Mouse (Mus musculus): ENCODE measurements around the gene Plppr5. TPM values are rescaled to one million over a fixed set of nuclear protein-coding genes. Genes with fewer than 3 reads are reported as not detected.

Plppr5 gene
- not detected for total RNA-seq (2018; cell fraction: chromatin; rRNA removed)
- total RNA-seq (2018; cell fraction: cytosol; rRNA removed), result not detected
- total RNA-seq (2018; cell fraction: nucleus; rRNA removed), result not detected
- not detected in 3 replicates for polyA plus RNA-seq (2018)

DNA sequence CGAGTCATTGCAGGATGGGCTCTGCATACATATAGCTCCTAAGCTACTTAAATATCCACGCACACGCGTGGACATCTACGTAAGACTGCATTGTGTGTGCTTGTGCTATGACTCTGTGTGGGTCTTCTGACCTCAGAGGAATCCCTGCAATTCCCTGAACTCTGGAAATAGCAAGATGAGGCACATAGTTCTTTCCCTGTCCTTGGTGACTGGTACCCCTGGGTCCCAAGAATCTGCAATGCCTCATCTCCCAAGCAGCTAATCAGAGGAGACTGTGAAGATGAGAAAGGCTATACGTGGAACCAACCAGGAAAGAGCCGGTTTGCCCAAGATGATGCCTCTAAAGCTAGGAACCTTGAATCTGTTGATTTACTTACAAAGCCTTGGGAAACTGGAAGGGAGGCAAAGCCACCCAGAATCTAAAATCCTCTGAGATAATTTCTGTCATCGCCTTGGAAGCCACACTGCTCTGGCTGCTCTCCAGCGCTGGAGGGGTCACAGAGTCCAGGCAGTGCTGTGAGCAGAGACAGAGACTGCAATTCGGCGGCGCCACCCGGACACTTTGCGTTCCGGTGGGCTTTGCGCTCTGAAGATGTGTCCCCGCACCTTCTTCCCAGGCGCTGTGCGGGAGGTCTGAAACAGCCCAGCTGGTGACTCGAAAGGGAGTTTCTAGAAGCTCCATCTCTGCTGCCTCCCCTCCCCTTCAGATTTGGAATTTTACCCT, at the start of gene Plppr5:
Plppr5 (plus strand) TSS at position 308 of the 724 bp plus-strand sequence.
- no peaks in the 10 kb centered on the region for H3K79me2 ChIP-seq (ENCODE audit: inconsistent target)
- 25% methylated on average over 20 of the region's 20 CpGs for WGBS (ENCODE audit: missing documents)
- no peaks in the 10 kb centered on the region for H3K36me3 ChIP-seq (ENCODE audit: inconsistent target)
- H3K27ac ChIP-seq, result no peak within 1 kb of the TSS
- H3K4me3 ChIP-seq (ENCODE audit: inconsistent target), result no peak within 1 kb of the TSS

DNA sequence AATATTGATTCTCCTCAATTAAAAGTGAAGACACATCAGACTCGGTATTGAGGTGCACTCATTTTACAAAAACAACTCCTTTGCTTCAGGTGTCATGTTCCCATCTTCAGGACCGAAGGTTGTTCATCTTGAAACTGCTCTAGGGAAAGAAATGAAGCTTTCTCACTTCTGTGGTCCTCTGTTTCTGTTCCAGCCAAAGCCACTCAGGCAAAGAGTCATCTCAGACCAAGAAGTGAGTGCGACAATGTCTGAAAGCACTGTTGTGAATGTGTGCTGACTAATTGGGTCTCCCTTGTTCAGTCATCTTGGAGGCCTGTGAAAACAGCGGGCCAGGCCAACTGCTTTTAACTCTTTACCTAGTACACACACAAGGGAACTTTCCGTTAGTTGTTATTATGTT, 24.7 kb upstream of the Plppr5 start:
- H3K36me3 ChIP-seq (ENCODE audit: inconsistent target), result no peaks in the 10 kb centered on the region
- WGBS (ENCODE audit: missing documents), result 84% methylated on average over 5 of the region's 5 CpGs
- no peak overlapping the region for H3K4me3 ChIP-seq (ENCODE audit: inconsistent target)
- H3K27ac ChIP-seq, result no peak overlapping the region
- H3K79me2 ChIP-seq (ENCODE audit: inconsistent target), result no peaks in the 10 kb centered on the region

DNA sequence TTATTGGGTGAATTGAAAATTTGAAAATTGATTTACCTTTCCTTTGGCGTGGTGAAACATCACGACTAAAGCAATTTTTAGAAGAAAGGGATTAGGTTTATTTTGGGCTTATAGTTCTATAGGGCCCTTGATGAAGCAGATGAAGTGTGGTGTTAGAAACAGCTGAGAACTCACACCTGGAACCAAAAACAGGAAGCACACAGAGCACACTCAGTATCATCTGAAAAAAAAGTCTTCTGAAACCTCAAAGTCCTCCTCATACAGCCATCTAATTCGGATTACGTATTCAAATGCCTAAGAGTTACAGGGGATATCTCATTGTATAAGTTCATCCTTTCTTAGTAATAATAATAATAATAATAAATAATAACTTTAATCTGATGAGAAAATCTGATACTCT, 24.1 kb upstream of the Plppr5 start:
- no peak overlapping the region for H3K4me3 ChIP-seq (ENCODE audit: inconsistent target)
- no peaks in the 10 kb centered on the region for H3K79me2 ChIP-seq (ENCODE audit: inconsistent target)
- H3K36me3 ChIP-seq (ENCODE audit: inconsistent target), result no peaks in the 10 kb centered on the region
- WGBS (ENCODE audit: missing documents), result 89% methylated on average over 4 of the region's 4 CpGs
- no peak overlapping the region for H3K27ac ChIP-seq

DNA sequence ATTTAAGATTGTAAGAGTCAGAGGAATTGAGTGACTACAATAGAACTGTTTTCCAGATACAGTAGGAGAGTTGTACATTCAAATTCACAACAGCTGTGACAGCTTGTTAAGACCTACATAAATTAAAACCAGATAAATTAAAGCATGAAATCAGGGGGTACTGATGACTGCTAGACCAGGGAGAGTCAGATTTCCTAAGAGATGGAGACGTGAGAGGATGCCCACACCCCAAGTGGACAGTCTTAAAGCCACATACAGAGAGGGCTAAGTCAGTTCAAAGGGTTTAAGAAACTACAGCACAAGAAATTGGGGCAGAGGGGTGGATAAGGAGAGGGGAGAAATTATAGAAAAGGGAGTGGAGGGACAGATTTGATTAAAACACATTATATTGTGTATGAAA, 17.7 kb upstream of the Plppr5 start:
- Histone ChIP-seq H3K36me3 (ENCODE audit: inconsistent target) (no peaks in the 10 kb centered on the region), H3K27ac (no peak overlapping the region), H3K4me3 (ENCODE audit: inconsistent target) (no peak overlapping the region), H3K79me2 (ENCODE audit: inconsistent target) (no peaks in the 10 kb centered on the region)
- WGBS (ENCODE audit: missing documents), result 71% methylated on average over 1 of the region's 1 CpGs

- Histone ChIP-seq H3K4me3 (ENCODE audit: inconsistent target) (no peak overlapping the region), H3K79me2 (ENCODE audit: inconsistent target) (no peaks in the 10 kb centered on the region), H3K27ac (no peak overlapping the region), H3K36me3 (ENCODE audit: inconsistent target) (no peaks in the 10 kb centered on the region)
- 4% methylated on average over 71 of the region's 74 CpGs for WGBS (ENCODE audit: missing documents)
Measured at GRCm38 (mm10) chr3:117575253-117575927, 754 bp downstream of the Plppr5 start.

GRCm38 (mm10) chr3:117575928-117576254, 1.3 kb downstream of the Plppr5 start:
- Histone ChIP-seq H3K36me3 (ENCODE audit: inconsistent target) (no peaks in the 10 kb centered on the region), H3K79me2 (ENCODE audit: inconsistent target) (no peaks in the 10 kb centered on the region), H3K4me3 (ENCODE audit: inconsistent target) (no peak overlapping the region), H3K27ac (no peak overlapping the region)
- WGBS (ENCODE audit: missing documents), result 18% methylated on average over 3 of the region's 3 CpGs

DNA sequence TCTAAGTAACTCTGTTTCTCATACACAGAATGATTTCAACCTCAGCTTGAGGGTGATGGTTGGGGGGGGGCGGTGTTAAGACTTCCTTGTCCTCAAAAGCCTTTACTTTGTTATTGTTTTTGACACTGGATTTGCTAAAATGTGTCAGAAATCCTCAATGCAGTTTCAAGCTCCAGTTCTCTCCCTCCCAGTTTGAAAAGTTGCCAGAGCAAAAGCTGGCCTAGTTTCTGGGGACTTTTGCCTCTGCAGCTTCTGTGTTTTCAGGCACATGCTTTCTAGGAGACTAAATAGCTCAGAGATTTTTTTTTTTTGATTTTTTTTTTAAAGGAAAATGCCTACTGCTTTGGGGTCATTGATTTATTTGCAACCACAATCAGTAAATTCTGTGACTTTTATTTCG, 2.7 kb downstream of the Plppr5 start:
- H3K4me3 ChIP-seq (ENCODE audit: inconsistent target), result no peak overlapping the region
- H3K27ac ChIP-seq, result no peak overlapping the region
- no peaks in the 10 kb centered on the region for H3K79me2 ChIP-seq (ENCODE audit: inconsistent target)
- 97% methylated on average over 2 of the region's 2 CpGs for WGBS (ENCODE audit: missing documents)
- H3K36me3 ChIP-seq (ENCODE audit: inconsistent target), result no peaks in the 10 kb centered on the region

DNA sequence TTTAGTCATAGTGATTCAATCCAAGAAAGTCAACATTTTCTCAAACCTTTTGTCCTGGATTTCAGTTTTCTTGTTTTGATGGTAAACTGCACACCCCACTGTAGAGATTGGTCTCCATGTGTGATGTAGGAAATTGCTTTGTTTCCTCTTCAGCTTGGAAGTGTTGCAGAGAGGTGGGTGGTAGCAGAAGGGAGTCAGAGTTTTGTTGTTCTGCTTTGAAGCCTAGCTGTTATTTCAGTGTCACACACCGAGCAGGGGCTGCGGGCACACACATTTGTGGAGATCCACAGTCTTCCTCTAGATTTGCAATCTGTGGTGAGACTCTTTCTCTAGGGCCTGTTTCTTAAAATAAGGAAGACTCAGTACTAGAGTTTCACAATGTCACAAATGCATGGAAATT, 8.0 kb downstream of the Plppr5 start:
- no peaks in the 10 kb centered on the region for H3K36me3 ChIP-seq (ENCODE audit: inconsistent target)
- H3K4me3 ChIP-seq (ENCODE audit: inconsistent target), result no peak overlapping the region
- H3K79me2 ChIP-seq (ENCODE audit: inconsistent target), result no peaks in the 10 kb centered on the region
- no peak overlapping the region for H3K27ac ChIP-seq
- WGBS (ENCODE audit: missing documents), result 89% methylated on average over 2 of the region's 2 CpGs

GRCm38 (mm10) chr3:117602404-117602803, 27.8 kb downstream of the Plppr5 start:
- H3K36me3 ChIP-seq (ENCODE audit: inconsistent target), result no peaks in the 10 kb centered on the region
- no peak overlapping the region for H3K27ac ChIP-seq
- 50% methylated on average over 1 of the region's 1 CpGs for WGBS (ENCODE audit: missing documents)
- H3K4me3 ChIP-seq (ENCODE audit: inconsistent target), result no peak overlapping the region
- H3K79me2 ChIP-seq (ENCODE audit: inconsistent target), result no peaks in the 10 kb centered on the region

GRCm38 (mm10) chr3:117603458-117603857, 28.8 kb downstream of the Plppr5 start:
- 75% methylated on average over 2 of the region's 2 CpGs for WGBS (ENCODE audit: missing documents)
- H3K36me3 ChIP-seq (ENCODE audit: inconsistent target), result no peaks in the 10 kb centered on the region

GRCm38 (mm10) chr3:117606383-117606782, 31.7 kb downstream of the Plppr5 start:
- no peaks in the 10 kb centered on the region for H3K79me2 ChIP-seq (ENCODE audit: inconsistent target)
- H3K4me3 ChIP-seq (ENCODE audit: inconsistent target), result no peak overlapping the region
- no peaks in the 10 kb centered on the region for H3K36me3 ChIP-seq (ENCODE audit: inconsistent target)
- no peak overlapping the region for H3K27ac ChIP-seq

More at GRCm38 (mm10) chr3:117603458-117603857, 28.8 kb downstream of the Plppr5 start:
- Histone ChIP-seq H3K27ac (no peak overlapping the region), H3K4me3 (ENCODE audit: inconsistent target) (no peak overlapping the region), H3K79me2 (ENCODE audit: inconsistent target) (no peaks in the 10 kb centered on the region)

GRCm38 (mm10) chr3:117611453-117611852, 36.8 kb downstream of the Plppr5 start:
- Histone ChIP-seq H3K4me3 (ENCODE audit: inconsistent target) (no peak overlapping the region), H3K79me2 (ENCODE audit: inconsistent target) (no peaks in the 10 kb centered on the region), H3K36me3 (ENCODE audit: inconsistent target) (no peaks in the 10 kb centered on the region), H3K27ac (no peak overlapping the region)
- 85% methylated on average over 5 of the region's 5 CpGs for WGBS (ENCODE audit: missing documents)

DNA sequence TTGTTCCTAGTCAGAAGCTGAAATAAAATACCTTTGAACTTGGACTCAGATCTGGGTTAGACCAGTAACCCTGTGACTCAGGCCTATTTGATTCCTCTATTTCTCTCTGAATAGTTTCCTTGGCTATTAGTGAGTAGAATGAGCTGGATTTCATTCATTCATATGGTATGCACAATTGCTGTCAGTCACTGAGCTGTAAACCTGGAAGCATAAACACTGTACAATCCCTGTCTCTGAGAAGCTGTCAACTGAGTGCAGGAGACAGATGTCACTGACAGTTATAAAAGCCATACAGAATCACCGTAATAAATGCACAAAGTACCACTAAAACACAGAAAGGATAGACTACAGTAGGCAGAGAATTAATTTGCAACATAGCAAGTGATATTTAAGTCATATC, 40.2 kb downstream of the Plppr5 start:
- Histone ChIP-seq H3K79me2 (ENCODE audit: inconsistent target) (no peaks in the 10 kb centered on the region), H3K36me3 (ENCODE audit: inconsistent target) (no peaks in the 10 kb centered on the region), H3K4me3 (ENCODE audit: inconsistent target) (no peak overlapping the region), H3K27ac (no peak overlapping the region)
- 76% methylated on average over 1 of the region's 1 CpGs for WGBS (ENCODE audit: missing documents)

DNA sequence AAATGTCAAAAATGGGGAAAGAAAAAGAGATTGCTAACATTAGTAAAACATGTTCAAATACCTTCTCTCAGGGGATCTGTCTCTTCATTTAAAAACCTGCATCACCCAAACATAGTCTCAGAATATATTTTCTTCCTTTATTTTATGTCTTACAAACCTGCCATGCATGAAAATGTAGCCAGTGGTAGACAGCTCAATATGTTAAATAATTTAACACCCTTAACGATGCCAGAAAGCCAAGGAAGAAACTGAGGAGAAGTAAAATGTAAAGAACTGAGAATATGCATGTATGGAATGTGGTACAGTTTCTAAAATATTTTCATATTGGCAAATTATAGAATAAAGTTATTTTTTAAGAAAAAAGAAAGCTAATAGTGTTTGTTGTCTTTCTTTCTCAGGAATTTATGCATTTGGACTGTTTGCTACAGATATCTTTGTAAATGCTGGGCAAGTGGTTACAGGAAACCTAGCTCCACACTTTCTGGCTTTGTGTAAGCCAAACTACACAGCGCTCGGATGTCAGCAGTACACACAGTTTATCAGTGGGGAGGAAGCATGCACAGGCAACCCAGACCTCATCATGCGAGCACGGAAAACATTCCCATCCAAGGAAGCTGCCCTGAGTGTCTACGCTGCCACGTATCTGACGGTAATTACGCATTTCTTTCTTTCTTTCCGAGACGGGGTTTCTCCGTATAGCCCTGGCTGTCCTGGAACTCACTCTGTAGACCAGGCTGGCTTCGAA, 50.8 kb downstream of the Plppr5 start:
- Histone ChIP-seq H3K36me3 (ENCODE audit: inconsistent target) (no peaks in the 10 kb centered on the region), H3K79me2 (ENCODE audit: inconsistent target) (no peaks in the 10 kb centered on the region), H3K27ac (no peak overlapping the region), H3K4me3 (ENCODE audit: inconsistent target) (no peak overlapping the region)
- 83% methylated on average over 12 of the region's 13 CpGs for WGBS (ENCODE audit: missing documents)

GRCm38 (mm10) chr3:117628799-117629198, 54.2 kb downstream of the Plppr5 start:
- H3K79me2 ChIP-seq (ENCODE audit: inconsistent target), result no peaks in the 10 kb centered on the region
- H3K27ac ChIP-seq, result no peak overlapping the region
- H3K4me3 ChIP-seq (ENCODE audit: inconsistent target), result no peak overlapping the region
- H3K36me3 ChIP-seq (ENCODE audit: inconsistent target), result no peaks in the 10 kb centered on the region
- WGBS (ENCODE audit: missing documents), result 74% methylated on average over 3 of the region's 3 CpGs

Data from macrophage (primary cell).